Mouse (Mus musculus): Measurements from ENCODE around the gene Cass4. TPM values are rescaled to one million over a fixed set of nuclear protein-coding genes. Genes with fewer than 3 reads are reported as not detected.

Gene Cass4
- total RNA-seq, 4 experiments from 2014 or later = 0.09 to 0.53 (median 0.35) TPM

GRCm38 (mm10) chr2:172481654-172482385 lies 88.2 kb downstream of the Cass4 start:
- DNase-seq (ENCODE audit: low spot score) = no peak

Other genes starting within 250 kb of the Cass4 start
- not detected for gene Mc3r, start 145.3 kb upstream of the Cass4 start, total RNA-seq (2022)
- 1 to 10 TPM; 5.0 to 7.1 (median 5.9) TPM for gene Fam210b, start 48.2 kb upstream of the Cass4 start, total RNA-seq (2022)
- 1 to 10 TPM in 2 of 4 experiments, under 1 TPM in 2; 0.53 to 1.6 (median 0.83) TPM for gene Aurka, start 23.3 kb upstream of the Cass4 start, total RNA-seq (2022)
- gene Cstf1, start 23.1 kb upstream of the Cass4 start, total RNA-seq (2022) = 10 to 100 TPM; 15.6 to 18.9 (median 17.9) TPM
- 10 to 100 TPM; 30.2 to 38.1 (median 31.4) TPM for gene Rtf2, start 46.8 kb downstream of the Cass4 start, total RNA-seq (2022)
- not detected for gene Gcnt7, start 64.8 kb downstream of the Cass4 start, total RNA-seq (2022)
- not detected for gene Fam209, start 78.7 kb downstream of the Cass4 start, total RNA-seq (2022)
- gene Tfap2c, start 155.8 kb downstream of the Cass4 start, total RNA-seq (2022) = not detected